Mouse (Mus musculus) intestine, embryonic 16.5 days (tissue): ENCODE results near the gene Kcnf1. TPM values are rescaled to one million over a fixed set of nuclear protein-coding genes. Genes with fewer than 3 reads are reported as not detected.

Experiments used
- ATAC-seq: fragments of 200-750 bp; cut with Nextera tagmentation; 2 replicates; pipeline ENCODE4 v1.8.0; 2017; ENCODE audit warnings: moderate TSS enrichment, moderate library complexity
- H3K27ac ChIP-seq: fragments of 300-500 bp; sonication (generic); 2 replicates; pipeline ENCODE4 v1.5.1; 2014; ENCODE audit warnings: mild to moderate bottlenecking, low read length
- H3K27me3 ChIP-seq: fragments of 300-500 bp; sonication (generic); replicated peaks from 2 replicates; pipeline ENCODE4 v1.6.1; 2014; ENCODE audit warnings: low read length, control low read depth, mixed read lengths; ENCODE audit not compliant: control insufficient read depth, insufficient read depth
- H3K36me3 ChIP-seq: fragments of 300-500 bp; sonication (generic); 2 replicates; pipeline ENCODE4 v1.6.1; 2014; ENCODE audit warnings: low read length, control low read depth; ENCODE audit not compliant: control insufficient read depth, insufficient read depth
- H3K4me1 ChIP-seq: fragments of 300-500 bp; sonication (generic); 2 replicates; pipeline ENCODE4 v1.6.1; 2014; ENCODE audit warnings: low read length, control low read depth, mixed read lengths; ENCODE audit not compliant: control insufficient read depth, insufficient read depth
- H3K4me2 ChIP-seq: fragments of 300-500 bp; sonication (generic); 2 replicates; pipeline ENCODE4 v1.6.1; 2014; ENCODE audit warnings: low read depth, low read length, control low read depth
- H3K4me3 ChIP-seq: fragments of 300-500 bp; sonication (generic); 2 replicates; pipeline ENCODE4 v1.5.1; 2014; ENCODE audit warnings: mild to moderate bottlenecking, low read length
- H3K9ac ChIP-seq: fragments of 300-500 bp; sonication (generic); 2 replicates; pipeline ENCODE4 v1.6.1; 2014; ENCODE audit warnings: low read depth, low read length
- H3K9me3 ChIP-seq: fragments of 300-500 bp; sonication (generic); 2 replicates; pipeline ENCODE4 v1.6.1; 2016; ENCODE audit warnings: low read length, control low read depth; ENCODE audit not compliant: control insufficient read depth
- WGBS: fragments of 180-500 bp; shearing (Covaris S2); extraction: QIAGEN DNeasy Blood & Tissue Kit; methylation state at CpG from one replicate; pipeline ENCODE4 v1.1.7; 2014; 5-methylcytosine and 5-hydroxymethylcytosine counted together
- polyA plus RNA-seq: library from polyadenylated mRNA; unstranded; fragments of >200 nt; fragmentation: Nextera tagmentation; extraction: Ambion mirVana; gene quantifications from 2 replicates; pipeline ENCODE4 v1.2.1, GENCODE M21; 2015

Gene Kcnf1
- polyA plus RNA-seq, 1 experiment from 2014 or later = 0.61 TPM

- Histone ChIP-seq H3K36me3 (no peaks in the 10 kb centered on the region), H3K27ac (no peak overlapping the region)
- WGBS = 91% methylated on average over 5 of the region's 5 CpGs
These were observed 21.9 kb upstream of the Kcnf1 start for GRCm38 (mm10) chr12:17198621-17199020.

GRCm38 (mm10) chr12:17194140-17194539 is 17.5 kb upstream of the Kcnf1 start:
- ATAC-seq = no peak
- H3K4me2 ChIP-seq = no peak overlapping the region
- H3K27ac ChIP-seq = no peak overlapping the region
- H3K4me1 ChIP-seq = no peaks in the 10 kb centered on the region
- H3K36me3 ChIP-seq = no peaks in the 10 kb centered on the region
- H3K9ac ChIP-seq = no peak overlapping the region
- H3K4me3 ChIP-seq = no peak overlapping the region
- 87% methylated on average over 6 of the region's 6 CpGs for WGBS
- no peaks in the 10 kb centered on the region for H3K9me3 ChIP-seq
- no peaks in the 10 kb centered on the region for H3K27me3 ChIP-seq

More at GRCm38 (mm10) chr12:17198621-17199020, 21.9 kb upstream of the Kcnf1 start:
- no peak for ATAC-seq
- H3K9me3 ChIP-seq = no peaks in the 10 kb centered on the region
- no peaks in the 10 kb centered on the region for H3K27me3 ChIP-seq
- H3K4me2 ChIP-seq = no peak overlapping the region
- H3K4me1 ChIP-seq = no peaks in the 10 kb centered on the region
- no peak overlapping the region for H3K9ac ChIP-seq
- H3K4me3 ChIP-seq = no peak overlapping the region

- ATAC-seq = no peak
- no peaks in the 10 kb centered on the region for H3K27me3 ChIP-seq
- H3K4me1 ChIP-seq = no peaks in the 10 kb centered on the region
- no peak overlapping the region for H3K4me3 ChIP-seq
- no peaks in the 10 kb centered on the region for H3K9me3 ChIP-seq
- no peaks in the 10 kb centered on the region for H3K36me3 ChIP-seq
- no peak overlapping the region for H3K9ac ChIP-seq
- WGBS = 88% methylated on average over 1 of the region's 1 CpGs
- H3K4me2 ChIP-seq = no peak overlapping the region
- no peak overlapping the region for H3K27ac ChIP-seq
These were observed 16.6 kb upstream of the Kcnf1 start for GRCm38 (mm10) chr12:17193311-17193710.

- Histone ChIP-seq H3K27me3 (no peaks in the 10 kb centered on the region), H3K4me3 (no peak overlapping the region), H3K36me3 (no peaks in the 10 kb centered on the region), H3K4me1 (no peaks in the 10 kb centered on the region), H3K27ac (no peak overlapping the region), H3K4me2 (no peak overlapping the region), H3K9me3 (no peaks in the 10 kb centered on the region), H3K9ac (no peak overlapping the region)
- 93% methylated on average over 2 of the region's 2 CpGs for WGBS
- ATAC-seq = no peak
These were observed 16.2 kb upstream of the Kcnf1 start for GRCm38 (mm10) chr12:17192887-17193286.

GRCm38 (mm10) chr12:17184303-17184775 is 7.7 kb upstream of the Kcnf1 start:
- Histone ChIP-seq H3K36me3 (no peaks in the 10 kb centered on the region), H3K4me3 (no peak overlapping the region), H3K4me2 (no peak overlapping the region), H3K27me3 (no peaks in the 10 kb centered on the region), H3K9ac (no peak overlapping the region), H3K27ac (peak overlapping the region; percentile 51), H3K9me3 (no peaks in the 10 kb centered on the region), H3K4me1 (0 out of 2 replicates have a peak, but pooled peaks cover 5% of the 10 kb centered on the region)
- peak; percentile 97 for ATAC-seq
- 15% methylated on average over 7 of the region's 7 CpGs for whole genome bisulfite sequencing

- 0 out of 2 replicates have a peak, but pooled peaks cover 5% of the 10 kb centered on the region for H3K4me1 ChIP-seq
- peak; percentile 48 for ATAC-seq
- 48% methylated on average over 10 of the region's 10 CpGs for WGBS
- H3K9ac ChIP-seq = no peak overlapping the region
- H3K4me3 ChIP-seq = no peak overlapping the region
- no peak overlapping the region for H3K27ac ChIP-seq
- H3K4me2 ChIP-seq = no peak overlapping the region
- no peaks in the 10 kb centered on the region for H3K27me3 ChIP-seq
- H3K36me3 ChIP-seq = no peaks in the 10 kb centered on the region
- no peaks in the 10 kb centered on the region for H3K9me3 ChIP-seq
These were observed 7.1 kb upstream of the Kcnf1 start for GRCm38 (mm10) chr12:17183788-17184187.

GRCm38 (mm10) chr12:17176041-17176756 is 489 bp downstream of the Kcnf1 start:
- Histone ChIP-seq H3K9me3 (no peaks in the 10 kb centered on the region), H3K9ac (peak overlapping the region; percentile 64), H3K4me2 (peak overlapping the region; percentile 98), H3K4me3 (peak overlapping the region; percentile 55), H3K27ac (no peak overlapping the region), H3K4me1 (peaks cover 10% of the 10 kb centered on the region; the same call in 1 of the 2 replicates), H3K27me3 (peaks cover 28% of the 10 kb centered on the region), H3K36me3 (no peaks in the 10 kb centered on the region)
- ATAC-seq = peak; percentile 78
- 1% methylated on average over 54 of the region's 54 CpGs for WGBS

- H3K9ac ChIP-seq = peak overlapping the region; percentile 64
- WGBS = 12% methylated on average over 25 of the region's 25 CpGs
- no peak for ATAC-seq
- H3K27ac ChIP-seq = no peak overlapping the region
- H3K4me2 ChIP-seq = peak overlapping the region; percentile 98
- no peaks in the 10 kb centered on the region for H3K36me3 ChIP-seq
- no peaks in the 10 kb centered on the region for H3K9me3 ChIP-seq
- peaks cover 28% of the 10 kb centered on the region for H3K27me3 ChIP-seq
- H3K4me3 ChIP-seq = peak overlapping the region; percentile 55
- H3K4me1 ChIP-seq = peaks cover 10% of the 10 kb centered on the region; the same call in 1 of the 2 replicates
These were observed 1.1 kb downstream of the Kcnf1 start for GRCm38 (mm10) chr12:17175531-17175951.

GRCm38 (mm10) chr12:17175124-17175523 is 1.6 kb downstream of the Kcnf1 start:
- Histone ChIP-seq H3K27me3 (peaks cover 28% of the 10 kb centered on the region), H3K36me3 (no peaks in the 10 kb centered on the region), H3K4me1 (peaks cover 10% of the 10 kb centered on the region; the same call in 1 of the 2 replicates), H3K4me3 (0 out of 2 replicates have a peak overlapping the region, but pooled peaks have one; percentile 55), H3K9me3 (no peaks in the 10 kb centered on the region), H3K4me2 (peak overlapping the region; percentile 98), H3K9ac (no peak overlapping the region), H3K27ac (no peak overlapping the region)
- ATAC-seq = no peak
- 71% methylated on average over 20 of the region's 20 CpGs for WGBS
